Mouse (Mus musculus) lung, postnatal 4 days (tissue): Measurements from ENCODE around the gene Zfhx3.

Source experiments
- DNase-seq, 2 experiments: peaks; one replicate each; pipeline ENCODE4 v3.0.0; 2021

The Zfhx3 gene

GRCm38 (mm10) chr8:108554578-108555245 is 612.3 kb downstream of the Zfhx3 start:
- DNase-seq, result no peak

- no peak for DNase-seq
Measured at GRCm38 (mm10) chr8:108563420-108563819, 621.0 kb downstream of the Zfhx3 start.

GRCm38 (mm10) chr8:108563934-108564564 is 621.6 kb downstream of the Zfhx3 start:
- no peak for DNase-seq

DNA sequence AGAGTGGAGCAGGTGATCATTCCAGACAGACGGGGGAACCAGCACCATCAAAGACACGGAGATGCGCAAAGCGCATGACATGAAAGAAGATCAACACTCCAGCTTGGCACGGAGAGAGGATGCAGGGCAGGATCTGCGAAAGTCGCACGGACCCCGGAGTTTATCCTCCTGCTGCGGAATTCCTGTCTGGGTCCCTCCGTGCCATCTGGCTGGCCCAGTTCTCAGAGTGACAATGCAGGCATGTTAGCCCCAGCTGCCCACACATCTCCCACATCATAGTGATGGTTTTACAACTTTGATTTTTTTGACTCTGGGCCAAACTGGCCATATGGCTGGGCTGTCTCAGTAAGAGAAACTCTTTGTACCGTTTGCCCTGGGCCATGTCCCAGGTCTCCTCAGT is 623.6 kb downstream of the Zfhx3 start:
- no peak for DNase-seq

- DNase-seq, result no peak
Measured at GRCm38 (mm10) chr8:108573295-108574017, 631.0 kb downstream of the Zfhx3 start.

- DNase-seq, result peak; percentile 53 to 76
Measured at GRCm38 (mm10) chr8:108574101-108574500, 631.7 kb downstream of the Zfhx3 start.

GRCm38 (mm10) chr8:108577571-108577970 is 635.1 kb downstream of the Zfhx3 start:
- no peak for DNase-seq

GRCm38 (mm10) chr8:108578388-108578787 is 635.9 kb downstream of the Zfhx3 start:
- DNase-seq, result no peak

DNA sequence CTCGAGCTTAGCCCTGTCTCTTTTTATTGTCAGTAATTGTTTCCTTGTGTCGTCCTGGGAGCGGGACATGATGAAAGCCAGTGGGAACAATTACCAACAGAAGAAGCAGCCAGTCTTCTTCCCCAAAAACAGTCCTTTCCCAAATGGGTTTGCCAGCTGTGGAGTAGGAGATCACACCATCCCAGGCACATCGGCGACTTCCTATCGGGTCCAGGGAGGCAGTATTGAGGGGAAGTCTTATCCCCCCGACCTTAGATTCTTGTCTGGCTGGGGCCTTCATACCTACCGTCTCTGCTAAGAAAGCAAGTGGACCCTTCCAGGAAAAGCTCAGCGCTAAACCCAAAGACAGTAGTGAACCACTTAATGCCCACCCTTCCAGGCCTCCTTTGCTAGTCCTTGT is 637.4 kb downstream of the Zfhx3 start:
- no peak for DNase-seq

DNA sequence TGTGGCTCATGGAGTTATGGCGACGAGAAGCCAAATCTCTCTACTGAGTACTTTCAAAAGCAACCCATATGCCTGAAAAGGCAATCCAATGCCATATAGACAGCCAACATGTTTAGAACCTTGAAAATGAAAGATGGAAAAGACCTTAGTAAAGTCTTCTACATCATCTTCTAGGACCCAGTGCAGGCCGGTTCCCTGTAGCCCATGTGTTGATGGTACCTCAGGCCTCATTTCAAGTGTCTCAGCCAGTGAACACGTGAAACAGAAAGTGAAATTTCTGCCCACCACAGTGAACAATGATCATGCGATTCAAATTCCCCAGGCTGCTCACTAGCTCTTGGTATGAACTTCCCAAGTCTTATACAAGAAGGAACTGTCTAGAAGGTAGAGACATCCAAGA is 637.9 kb downstream of the Zfhx3 start:
- no peak for DNase-seq

DNA sequence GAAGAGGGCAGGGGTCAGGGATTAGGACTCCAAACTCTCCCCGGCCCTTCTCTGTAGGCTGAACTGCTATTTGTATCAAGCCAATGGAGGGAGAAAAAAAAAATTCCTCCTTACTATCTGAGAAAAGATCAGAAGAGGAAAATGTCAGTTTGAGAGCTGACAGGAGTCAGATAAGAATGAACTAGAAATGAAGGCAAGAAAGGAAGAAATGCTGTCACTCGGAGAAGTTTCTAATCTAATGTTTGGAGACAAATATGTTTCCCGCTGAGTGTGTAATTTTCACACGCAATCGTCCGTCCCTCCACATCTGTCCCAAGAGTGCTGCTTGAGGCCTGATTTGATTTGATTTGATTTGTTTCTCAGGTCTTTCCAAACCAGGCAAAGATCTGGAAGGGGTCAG is 639.1 kb downstream of the Zfhx3 start:
- no peak for DNase-seq

DNA sequence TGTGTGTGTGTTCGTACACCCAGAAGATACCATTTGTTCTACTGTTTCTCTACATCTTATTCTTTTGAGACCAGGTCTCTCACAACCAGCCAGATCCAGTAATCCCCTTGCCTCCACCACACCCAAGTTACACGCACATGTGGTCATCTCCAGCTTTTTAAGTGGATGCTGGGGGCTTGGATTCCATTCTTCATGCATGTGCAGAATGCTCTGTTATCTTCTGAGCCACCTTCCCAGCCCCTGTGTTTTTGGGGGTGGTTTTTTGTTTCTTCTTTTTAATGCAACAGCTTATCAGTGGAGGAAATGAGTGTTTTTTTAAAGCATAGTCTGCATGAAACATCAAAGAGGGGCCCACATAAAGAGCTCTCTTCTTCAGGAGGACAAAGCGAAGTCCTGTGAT is 639.8 kb downstream of the Zfhx3 start:
- DNase-seq, result no peak

- no peak for DNase-seq
Measured at GRCm38 (mm10) chr8:108583261-108583660, 640.8 kb downstream of the Zfhx3 start.

DNA sequence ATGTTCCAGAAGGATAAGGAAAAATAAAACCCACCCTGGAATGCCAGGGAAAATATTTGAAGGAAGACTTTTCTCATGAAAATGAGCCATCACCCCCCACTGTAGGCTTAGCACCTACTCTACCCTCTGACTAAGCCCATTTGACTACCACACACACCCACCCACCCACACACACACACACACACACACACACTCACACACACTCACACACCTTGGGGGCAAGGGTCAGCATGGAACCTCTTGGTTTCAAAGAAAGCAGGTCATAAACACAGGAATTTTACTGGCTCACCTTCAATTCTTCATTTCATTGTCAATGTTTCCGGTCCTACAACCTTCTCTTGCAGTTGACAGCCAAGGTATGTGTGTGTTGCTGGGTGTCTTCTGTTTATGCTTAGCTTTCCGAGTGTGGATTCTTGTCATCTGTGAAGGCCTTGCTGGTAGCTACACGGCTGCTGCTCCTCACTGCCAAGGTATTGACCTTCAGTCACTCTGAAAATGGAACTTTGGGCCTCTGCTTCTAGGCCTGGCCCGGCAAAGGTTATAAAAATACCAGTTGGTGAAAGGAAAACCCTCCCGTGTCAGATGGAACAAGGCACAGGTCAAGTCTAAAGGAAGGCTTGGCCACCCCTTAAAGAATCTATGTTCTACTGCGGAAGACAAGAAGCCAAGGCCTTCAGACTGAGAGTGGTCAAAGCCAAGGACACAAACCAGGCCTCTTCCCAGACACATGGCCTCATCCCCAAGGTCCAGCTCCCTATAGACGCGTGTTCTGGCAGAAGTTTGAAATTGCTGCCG is 641.6 kb downstream of the Zfhx3 start:
- DNase-seq, result no peak

GRCm38 (mm10) chr8:108584662-108584978 is 642.2 kb downstream of the Zfhx3 start:
- no peak for DNase-seq

GRCm38 (mm10) chr8:108591037-108591436 is 648.6 kb downstream of the Zfhx3 start:
- no peak for DNase-seq

- DNase-seq, result no peak
Measured at GRCm38 (mm10) chr8:108592028-108592724, 649.7 kb downstream of the Zfhx3 start.

DNA sequence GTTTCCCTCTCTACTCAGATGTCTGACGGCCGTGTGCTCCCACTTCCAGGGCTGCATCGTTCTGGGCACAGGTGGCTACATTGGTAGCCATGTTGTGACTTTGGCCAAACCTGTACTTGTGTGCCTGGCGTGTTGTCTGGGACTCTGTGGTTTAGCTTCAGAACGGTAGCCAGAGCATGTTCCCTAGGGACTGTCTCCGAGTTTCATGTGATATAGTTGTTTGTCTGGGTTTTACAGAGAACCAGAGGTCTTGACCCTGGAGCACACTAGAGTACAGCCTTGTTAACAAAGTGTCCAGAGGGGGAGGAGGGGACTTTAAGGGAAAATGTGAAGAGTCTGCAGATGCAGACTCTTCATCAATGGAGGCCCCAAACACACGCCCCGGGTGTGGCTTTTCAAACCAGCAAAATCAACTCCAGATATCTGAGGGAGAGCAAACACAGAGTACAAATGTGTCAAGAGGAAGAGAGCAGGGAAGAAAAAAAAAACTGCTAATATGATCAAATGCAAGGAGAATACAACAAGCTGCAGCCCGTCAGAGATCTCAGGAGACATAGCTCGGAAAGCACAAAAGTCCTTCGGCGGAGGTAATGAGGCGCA is 650.6 kb downstream of the Zfhx3 start:
- no peak for DNase-seq

GRCm38 (mm10) chr8:108593891-108594290 is 651.4 kb downstream of the Zfhx3 start:
- peak in 1 of 2 experiments; percentile 52 for DNase-seq

DNA sequence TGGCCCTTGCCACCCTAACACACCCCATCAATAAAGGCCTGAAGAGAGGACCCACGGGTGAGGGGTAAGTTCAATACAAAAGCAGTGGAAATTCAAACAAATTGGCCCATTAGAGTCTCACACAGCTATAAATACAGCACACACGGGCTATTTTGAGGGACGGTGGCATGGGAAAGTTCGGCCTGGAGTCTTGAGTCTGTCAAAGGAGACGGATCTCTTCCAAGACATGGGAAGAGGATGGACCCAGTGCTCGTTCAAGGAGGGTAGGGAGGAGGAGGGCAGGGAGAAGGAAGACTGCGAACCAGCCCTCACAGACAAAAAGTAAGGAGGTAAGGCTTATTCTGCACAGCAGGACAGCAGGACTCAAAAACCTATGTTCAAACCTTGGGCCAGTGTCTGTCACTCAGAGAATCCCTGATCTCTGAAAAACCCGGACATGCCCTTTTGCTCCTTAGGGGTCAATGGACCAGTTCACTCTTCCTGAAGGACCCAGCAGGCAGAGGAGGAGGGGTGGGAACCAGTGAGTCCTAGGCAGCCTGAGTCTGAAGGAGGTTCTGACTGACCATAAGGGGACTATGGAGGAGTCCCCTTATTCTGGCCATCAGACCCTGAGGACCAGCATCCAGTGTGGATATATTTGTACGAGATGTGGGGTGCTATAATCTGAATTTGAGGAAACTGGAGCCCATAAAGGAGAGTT is 652.1 kb downstream of the Zfhx3 start:
- peak in 1 of 2 experiments; percentile 42 for DNase-seq

- DNase-seq, result no peak
Measured at GRCm38 (mm10) chr8:108595061-108595419, 652.6 kb downstream of the Zfhx3 start.
